Mouse (Mus musculus) cerebellum, adult 11-12 months (tissue): ENCODE data around the gene 1700016K19Rik.

Experiments
- DNase-seq: peaks from one replicate; pipeline ENCODE4 v3.0.0; 2022

1700016K19Rik gene

DNA sequence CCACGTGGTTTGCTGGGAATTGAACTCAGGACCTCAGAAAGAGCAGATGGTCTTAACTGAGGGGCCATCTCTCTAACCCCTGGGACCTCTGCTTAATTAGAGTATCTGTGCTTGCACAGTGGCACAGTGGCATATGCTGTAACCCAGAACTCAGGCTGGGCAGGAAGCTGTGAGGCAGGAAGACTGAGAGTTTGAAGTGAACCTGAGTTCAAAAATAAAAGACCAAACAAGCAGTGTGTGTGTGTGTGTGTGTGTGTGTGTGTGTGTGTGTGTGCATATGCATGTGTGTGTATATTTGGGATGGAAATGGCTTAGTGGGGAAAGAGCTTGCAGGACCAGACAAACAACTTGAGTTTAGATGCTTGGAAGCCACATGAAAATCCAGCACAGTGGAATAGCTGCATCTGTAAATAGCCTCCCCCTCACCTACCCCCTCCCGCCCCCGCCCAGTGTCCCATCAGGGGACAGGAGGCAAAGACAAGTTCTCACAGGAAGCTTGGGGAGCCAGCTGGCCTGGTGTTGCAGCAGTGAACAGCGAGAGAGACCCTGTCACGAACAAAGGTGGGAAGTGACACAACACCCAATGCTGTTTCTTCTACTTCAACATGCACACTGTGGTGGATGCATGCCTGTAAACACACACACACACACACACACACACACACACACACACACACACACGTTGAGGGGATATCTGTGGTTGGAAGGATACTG is 38.0 kb downstream of the 1700016K19Rik start:
- no peak for DNase-seq

DNA sequence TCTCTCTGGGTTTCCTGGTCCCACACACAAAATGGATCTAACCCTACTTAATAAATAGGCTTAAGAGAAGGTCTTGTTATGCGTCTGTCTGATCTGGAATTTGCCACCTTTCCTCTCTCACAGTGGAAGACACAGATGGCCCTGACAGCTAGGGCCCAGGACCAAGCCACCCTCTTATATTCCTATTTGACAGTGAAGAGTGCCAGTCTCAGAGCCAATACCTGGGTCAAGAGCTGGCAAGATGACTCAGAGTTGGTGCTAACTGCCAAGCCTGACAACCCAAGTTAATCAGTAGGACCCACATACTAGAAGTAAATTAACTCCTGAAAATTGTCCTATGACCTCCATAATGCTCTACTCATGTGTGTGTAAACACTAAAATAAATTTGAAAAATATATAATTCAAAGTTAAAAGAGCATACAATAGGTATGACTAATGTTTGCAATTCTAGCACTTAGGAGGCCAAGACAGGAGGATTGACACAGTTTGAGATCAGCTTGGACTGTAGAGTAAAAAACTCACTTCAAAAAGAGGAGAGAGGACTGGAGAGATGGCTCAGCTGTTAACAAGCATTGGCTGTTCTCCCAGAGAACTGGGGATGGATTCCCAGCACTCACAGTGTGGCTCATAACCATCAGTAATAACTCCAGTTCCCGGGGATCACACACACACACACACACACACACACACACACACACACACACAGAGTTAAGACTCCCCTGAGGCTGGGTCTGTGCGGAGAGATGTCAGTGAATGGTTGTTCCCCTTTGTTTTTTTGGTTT is 39.8 kb downstream of the 1700016K19Rik start:
- peak; percentile 81 for DNase-seq

DNA sequence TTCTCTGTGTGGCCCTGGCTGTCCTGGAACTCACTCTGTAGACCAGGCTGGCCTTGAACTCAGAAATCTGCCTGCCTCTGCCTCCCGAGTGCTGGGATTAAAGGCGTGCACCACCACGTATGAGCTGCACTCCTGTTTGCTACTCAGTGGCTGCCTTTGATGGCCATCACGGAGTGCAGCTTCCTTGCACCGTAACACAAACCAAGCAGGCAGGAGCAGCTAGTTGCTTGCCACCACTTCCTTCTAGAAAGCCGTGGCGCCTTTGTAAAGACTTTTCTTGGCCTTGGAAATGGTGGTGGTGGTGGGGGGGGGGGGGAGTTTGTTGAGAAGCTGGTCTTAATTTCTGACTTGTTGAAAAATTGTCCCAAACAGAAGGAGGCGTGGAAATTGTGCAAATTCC is 40.4 kb downstream of the 1700016K19Rik start:
- DNase-seq = no peak

DNA sequence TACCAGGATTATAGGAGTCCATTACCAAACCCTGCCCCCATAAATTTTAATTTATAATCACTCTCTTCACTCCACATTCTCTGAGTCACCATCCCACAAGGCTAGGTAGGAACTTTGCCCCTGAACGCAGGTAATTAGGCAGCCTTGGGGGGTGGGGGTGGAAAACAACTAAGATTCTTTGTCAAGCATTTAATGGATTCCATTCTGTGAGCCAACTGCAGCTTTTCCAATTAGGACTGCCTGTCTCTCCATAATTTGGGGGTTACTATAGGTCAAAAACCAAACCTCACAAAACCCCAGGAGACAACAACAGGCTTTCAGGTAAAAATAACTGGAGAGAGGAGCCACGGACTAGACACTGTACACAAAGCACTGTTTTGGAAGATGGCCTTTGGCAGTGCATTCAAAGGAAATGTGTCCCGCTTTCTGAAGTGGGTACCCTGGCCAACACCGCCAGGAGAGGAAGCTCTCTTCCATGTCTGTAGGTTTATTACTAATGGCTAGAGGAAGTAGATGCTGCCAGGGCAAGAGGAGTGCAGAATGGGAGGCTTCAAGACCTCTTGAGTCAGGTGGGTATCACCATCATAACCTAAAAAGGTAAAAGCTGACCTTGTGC is 41.2 kb downstream of the 1700016K19Rik start:
- no peak for DNase-seq

DNA sequence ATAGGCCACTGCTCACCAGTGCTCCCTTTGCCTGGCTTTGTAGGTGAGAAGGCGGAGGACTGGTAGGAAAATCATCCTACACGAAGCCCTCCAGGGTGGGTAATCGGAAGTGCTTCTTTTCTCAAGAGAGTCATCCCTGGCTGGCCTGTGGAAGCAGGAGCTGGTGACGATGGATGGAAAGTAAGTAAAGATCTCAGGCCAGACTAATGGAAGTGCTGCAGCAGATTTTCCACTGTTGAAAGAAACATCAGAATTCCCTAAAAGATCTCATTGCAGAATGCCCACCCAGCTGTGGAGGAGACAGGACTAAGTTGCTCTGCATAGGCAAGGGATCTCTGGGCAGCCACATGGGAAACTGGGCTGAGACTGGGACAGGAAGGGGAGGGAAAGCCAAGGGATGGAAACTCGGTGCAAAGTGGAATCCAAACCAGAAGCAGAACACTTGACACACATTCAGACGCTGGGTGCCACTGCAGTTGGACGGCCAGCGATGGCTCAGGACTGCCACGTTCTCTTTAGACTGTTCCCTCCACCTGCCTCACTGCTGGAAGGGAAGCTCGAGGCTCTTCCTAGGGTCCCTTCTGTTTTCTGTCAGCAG is 42.4 kb downstream of the 1700016K19Rik start:
- no peak for DNase-seq

DNA sequence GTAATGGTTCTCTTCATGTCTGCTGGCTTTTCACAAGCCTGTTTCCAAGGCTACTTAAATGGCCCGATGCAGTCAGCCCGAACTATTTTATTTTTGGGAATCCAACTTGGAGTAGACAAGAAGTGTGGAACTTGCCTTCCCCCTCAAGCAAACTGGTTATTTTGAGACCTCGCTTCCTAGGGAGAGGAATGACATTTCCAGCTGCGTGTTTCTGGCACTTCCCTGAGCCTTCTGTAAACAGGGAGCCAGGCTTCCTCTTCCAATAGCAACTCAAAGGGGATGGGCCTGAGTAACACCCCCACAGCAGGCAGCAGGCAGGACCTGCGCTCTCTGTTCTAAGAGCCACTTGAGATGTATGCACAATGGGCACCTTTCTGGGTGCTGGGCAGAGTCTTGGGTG is 43.2 kb downstream of the 1700016K19Rik start:
- DNase-seq = no peak

DNA sequence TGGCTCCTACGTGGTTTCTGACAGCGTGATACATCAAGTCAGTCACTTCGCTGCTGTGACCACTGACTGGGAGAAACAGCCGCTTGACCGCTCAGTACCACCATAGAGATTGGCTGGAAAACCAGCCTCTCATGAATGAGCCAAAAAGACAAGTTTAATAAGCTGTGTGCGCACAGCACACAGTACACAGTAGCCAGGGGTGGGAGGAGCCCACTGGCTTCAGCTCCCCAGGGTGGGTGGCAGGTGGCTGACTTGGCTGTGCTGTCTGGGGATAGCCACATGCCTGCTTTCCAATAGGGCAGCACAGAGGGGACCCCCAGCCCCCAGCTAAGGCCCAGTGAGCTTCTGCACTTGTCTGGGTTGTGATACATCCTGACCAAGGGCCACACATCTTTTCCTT is 44.8 kb downstream of the 1700016K19Rik start:
- no peak for DNase-seq

DNA sequence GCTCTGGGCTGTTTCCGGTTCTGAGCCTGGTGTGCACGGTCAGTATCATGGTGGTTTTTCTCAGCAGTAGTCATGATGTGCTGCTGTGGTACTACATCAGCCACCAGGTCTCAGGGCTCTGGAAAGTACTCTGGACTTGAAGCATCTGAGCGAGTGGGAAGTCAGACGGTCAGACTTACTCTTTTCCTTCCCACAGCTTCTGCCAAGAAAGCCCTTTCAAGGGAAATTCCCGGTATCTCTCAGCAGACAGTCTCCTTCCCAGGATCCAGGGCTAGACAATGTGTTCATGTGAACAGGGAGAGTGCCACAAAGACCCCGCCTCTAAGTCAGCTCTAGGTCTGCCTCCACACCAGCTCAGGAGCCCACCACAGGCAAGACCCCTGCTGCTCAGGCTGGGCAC is 45.7 kb downstream of the 1700016K19Rik start:
- no peak for DNase-seq

- no peak for DNase-seq
Observed at GRCm38 (mm10) chr11:76050509-76050908, 50.8 kb downstream of the 1700016K19Rik start.

- DNase-seq = no peak
Observed at GRCm38 (mm10) chr11:76050967-76051512, 51.3 kb downstream of the 1700016K19Rik start.

- peak; percentile 88 for DNase-seq
Observed at GRCm38 (mm10) chr11:76052496-76052895, 52.8 kb downstream of the 1700016K19Rik start.
